Mouse (Mus musculus): Measurements from ENCODE around the gene Fpgs. TPM values are rescaled to one million over a fixed set of nuclear protein-coding genes. Genes with fewer than 3 reads are reported as not detected.

Fpgs gene
- total RNA-seq, 2 experiments from 2014 or later = 3.9 to 4.7 TPM

DNA sequence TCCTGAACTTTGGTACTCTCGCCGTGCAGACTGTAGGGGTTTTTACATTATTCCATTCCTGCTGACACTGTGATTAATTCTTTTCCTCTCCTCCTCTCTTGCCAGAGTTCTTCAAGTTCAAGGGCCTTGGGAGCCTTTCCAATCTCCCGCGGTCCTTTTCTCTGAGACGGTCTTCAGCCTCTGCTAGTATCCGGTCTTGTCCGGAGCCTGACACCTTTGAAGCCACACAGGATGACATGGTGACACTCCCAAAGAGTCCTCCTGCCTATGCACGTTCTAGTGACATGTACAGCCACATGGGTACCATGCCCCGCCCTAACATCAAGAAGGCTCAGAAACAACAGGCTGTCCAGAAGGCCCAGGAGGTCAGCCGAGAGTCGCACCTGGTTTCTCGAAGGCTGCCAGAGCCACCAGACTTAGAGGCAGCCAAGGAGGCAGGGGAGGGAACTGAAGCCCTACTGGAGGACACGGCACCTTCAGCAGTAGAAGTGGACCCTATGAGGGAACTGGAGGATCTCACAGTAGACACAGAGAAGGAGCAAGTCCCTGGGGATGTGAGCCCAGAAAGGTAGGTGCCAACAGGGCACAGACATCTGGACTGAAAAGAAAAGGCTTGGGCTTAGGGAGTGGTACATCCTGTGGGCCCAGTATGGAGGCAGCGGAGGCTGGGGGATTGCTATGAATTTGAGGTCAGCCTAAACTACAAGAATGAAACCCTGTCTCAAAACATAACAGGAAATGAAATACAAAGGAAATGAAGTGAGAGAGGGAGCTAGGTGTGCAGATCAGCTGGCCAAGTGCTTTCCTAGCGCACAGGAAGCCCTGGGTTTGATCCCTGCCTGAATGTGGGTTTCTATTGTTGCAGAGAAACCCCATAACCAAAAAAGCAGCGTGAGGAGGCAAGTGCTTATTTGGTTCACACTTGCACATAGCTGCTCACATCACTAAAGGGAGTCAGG is 21.2 kb upstream of the Fpgs start:
- DNase-seq = no peak

DNA sequence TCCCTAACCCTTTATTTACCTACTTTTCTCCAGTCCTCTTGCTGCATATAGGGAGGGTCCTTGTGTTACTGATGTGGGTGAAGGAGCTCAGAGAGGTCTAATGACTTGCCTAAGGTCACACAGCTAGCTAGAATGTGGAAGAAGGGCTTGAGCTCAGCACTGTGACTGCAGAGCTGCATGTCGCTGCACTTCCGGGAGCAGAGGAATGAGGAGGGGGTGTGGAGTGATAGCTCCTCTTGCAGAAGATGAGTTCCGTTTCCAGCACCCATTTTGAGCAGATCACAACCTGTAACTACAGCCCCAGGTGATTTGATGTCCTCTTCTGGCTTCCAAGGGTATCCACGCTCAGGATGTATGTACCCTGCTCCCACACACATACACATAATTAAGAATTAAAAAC is 20.2 kb upstream of the Fpgs start:
- no peak for DNase-seq

DNA sequence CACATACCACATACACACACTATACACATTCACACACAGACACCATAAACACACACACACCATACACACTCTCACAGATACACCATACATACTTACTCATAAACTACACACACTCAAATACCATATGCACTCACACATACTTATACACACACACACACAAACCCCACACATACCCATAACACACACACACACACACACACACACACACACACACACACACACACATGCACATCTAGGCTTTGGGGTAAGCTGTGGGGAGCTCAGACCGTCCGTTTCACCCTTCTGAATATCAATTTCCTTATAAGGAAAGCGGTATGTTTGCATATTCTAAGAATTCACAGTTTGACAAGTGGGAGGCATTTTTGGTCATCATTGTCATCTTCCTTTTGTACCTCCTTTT is 18.6 kb upstream of the Fpgs start:
- DNase-seq = no peak

DNA sequence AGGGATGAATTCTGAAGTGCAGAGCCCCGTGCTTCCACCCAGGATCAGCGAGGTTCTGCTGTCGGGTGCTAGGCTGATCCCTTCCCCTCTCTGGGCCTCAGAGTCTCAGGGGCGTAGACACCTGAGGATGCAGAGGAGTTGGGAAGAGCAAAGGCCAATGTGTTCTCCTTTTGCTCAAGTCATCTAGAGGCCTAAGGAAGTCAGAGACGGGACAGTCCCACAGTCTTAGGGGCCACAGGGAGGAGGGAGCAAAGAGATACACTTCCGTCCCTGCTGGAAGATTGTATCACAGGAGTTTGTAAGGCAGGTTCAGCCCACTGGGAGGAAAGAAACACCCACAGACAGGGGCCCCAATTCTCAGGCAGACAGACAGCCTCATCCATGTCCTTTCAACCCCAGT is 18.1 kb upstream of the Fpgs start:
- DNase-seq = no peak

DNA sequence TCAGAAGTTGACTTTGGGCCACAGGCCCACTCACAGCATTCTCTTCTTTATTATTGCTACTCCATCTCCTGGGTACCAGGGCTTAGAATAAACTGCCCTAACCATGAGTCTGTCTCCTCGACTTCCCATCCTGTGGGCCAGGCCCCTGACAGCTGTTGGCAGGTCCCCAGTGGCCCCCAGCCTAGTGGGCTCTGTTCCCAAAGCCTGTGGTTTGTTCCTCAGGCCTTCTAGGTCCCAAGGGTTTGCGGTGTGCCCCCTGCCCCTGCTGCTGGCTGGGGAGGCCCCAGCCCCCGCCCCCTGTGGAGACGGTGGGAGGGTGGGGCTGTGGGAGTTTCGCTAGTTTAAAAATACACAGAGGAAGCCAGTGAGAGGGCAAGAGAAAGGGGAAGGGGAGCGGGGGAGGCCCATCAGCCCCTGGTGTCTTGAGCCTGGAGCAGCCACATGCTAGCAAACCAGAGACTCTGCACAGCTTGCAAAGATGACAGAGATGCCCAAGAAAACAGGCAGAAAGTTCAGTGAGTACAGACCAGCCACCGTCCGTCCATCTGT is 16.8 kb upstream of the Fpgs start, which contains the start of gene Sh2d3c:
Gene Sh2d3c, plus strand, starts transcription at position 375 of the 549 bp plus-strand sequence.
- no peak for DNase-seq

DNA sequence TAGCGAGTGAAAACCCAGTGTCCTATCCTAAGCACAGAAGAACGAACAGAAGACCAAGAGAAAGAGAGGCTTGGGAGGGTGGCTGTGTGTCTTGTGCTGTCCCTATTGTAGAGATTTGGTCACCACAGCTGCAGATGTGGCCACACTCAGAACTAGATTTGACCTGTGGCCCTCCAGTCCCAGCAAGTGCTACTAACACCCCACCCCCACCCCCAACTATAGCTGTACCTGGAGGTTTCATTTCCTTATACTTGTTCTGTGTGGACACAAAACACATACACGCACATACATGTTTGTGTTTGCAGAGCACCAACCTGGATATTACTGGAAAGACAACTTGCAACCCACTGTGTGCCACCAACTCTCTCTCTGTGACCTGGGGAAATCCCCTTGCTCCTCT is 16.1 kb upstream of the Fpgs start:
- no peak for DNase-seq

DNA sequence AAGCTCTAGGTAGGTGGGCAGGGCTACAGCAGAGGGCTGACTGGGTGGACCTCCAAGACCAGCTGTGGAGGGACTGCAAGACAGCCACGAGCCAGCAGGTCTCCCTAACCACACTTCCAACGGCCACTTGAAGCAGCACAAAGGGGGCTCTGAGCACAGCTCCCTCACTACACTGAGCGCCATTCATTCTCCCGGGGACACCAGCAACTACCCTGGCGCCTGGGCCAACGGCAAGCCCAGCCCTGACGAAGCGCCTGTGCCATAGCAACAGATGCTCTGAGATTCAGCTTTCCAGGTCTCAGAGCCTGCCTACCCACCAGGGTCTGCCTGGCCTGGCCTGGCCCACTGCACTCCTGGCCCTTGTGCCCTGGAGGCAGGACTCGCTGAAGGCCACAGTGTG is 14.8 kb upstream of the Fpgs start:
- DNase-seq = no peak

DNA sequence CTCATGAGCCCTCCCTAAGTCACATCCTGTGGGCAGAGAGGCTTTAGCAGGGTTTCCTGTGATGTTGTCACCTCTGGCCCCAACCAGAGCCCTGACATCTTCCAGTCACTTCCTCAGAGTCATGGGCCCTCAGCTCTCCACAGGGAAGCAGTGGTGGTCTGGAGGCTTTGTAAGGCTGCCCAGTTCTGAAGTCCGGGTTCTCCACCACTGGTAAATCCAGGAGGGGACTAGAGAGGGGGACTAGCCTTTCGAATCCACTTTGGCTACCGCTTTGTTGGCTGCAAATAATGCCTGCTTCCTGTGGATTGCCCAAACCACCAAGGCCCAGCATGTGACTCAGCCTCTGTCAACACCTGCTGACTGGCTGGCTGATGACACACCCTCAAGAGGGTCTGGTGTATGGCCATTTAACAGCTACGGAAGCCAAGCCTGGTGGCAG is 11.1 kb upstream of the Fpgs start:
- no peak for DNase-seq

DNA sequence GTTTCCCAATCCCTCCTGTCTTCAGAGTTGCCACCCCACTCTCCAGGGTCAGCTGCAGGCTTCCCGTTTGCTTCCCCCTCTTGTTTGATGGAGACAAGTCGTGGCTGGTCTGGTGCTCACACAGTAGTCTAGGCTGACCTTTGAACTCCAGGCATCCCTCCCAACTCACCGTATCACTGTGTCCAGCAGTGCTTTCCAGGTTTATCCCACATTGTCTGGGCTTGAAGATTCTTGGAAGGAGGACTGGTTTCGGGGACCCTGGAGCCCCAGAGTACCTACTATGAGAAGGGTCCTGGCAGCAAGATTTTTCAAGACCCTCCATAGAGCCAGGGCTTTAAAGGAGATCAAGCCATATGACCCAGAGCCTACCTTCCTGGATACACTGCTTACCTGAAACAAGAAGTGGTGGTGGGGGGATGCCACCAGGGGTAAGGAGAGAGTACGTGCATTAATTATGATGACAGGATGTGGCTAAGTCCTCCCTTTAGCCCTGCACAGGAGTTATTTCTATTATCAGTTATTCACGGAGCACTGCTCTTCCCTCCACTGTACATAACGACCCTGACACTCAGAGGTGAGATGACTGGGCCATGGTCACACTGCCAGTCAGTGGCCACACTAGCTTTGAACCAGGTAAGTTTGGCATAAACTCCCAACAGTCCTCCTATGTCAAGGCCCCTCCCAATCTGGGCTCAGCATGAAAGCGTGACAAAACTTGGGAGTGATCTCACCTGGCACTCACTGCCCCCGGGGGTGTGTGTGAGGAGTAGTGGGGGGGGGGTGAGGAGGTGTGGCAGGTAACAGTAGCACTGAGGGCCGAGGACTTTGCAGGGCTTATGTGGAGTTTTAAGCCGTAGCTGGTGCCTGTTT is 10.4 kb upstream of the Fpgs start:
- DNase-seq = no peak

DNA sequence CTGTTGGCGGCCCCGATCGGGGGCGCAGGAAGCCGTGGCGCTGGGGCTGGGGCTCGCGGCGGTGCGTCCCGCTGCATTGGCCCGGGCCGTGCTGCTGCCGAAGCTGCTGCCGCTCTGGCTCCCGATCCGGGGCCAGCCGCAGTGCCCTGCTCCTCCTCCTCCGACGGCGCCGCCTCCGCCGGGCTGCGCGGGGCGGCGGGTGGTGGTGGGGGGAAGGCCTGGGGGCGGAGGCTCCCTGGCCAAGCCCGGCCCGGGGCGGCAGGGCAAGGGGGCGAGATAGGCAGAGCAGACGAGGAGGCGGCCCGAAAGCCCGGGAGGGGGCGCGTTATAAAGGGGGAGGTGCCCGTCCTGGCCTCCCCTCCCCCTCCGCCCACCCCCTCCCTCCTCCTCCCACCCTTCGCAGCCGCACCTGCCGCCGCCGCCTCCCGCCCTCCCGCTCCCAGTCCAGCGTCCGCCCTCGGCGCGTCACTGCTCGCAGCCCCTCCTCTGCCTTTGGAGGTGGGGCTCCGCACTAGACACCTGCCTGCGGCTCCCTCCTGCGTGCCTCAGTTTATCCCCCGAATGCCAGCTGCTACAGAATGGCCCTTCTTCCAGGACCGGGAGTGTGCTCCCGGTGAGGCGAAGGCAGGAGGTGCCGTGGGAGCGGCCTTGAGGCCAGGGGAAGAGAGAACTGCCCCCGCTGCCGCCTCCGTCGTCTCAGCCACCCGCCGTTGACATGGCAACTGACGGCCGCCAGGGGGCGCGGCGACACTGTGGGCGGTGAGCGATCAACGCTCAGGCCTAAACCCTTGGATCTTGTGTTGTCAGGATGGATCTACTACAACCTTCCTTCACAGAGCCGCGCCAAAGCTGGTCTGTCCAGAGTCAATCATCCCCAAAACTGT is 9.2 kb upstream of the Fpgs start, which contains the start of gene Cdk9:
Gene Cdk9, minus strand, starts transcription at position 143 of the 884 bp plus-strand sequence.
- peak; percentile 93 for DNase-seq

DNA sequence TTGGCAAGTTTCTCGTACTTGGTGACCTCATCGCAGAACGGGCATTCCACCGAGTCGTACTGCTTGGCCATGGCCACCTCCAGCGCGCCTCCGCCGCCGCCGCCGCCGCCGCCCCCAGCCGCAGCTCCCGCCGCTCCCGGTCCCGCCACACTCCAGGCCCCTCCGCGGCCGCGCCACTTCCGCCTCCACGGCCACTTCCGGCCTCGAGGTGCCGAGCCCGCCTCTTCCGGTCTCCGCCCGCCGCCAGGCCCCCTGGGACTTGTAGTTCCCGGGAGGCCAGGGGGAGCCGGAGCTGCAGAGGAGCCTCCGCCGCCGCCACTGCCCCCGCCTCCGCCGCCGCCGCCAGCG is 8.6 kb upstream of the Fpgs start:
- peak; percentile 94 for DNase-seq

DNA sequence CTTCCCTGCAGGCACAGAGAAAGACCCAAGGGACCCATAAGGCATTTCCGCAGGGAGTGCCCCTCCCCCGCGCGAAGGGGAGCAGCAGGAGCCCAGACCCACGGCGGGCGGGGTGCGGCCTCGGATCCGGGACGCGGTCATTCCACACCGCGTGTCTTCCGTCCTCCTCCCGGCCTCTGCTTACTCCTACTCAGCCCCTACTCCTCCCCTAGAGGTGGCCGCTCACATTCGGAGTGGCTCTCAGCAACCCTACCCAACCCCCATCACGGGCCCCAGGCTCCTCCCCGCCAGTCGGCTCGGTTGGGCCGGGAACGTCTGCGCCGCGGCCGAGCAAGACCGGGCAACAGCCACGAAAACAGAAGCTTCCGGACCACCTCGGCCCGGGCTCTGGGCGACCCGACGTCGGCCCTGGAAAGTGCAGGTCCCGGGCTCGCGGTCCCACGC is 8.2 kb upstream of the Fpgs start:
- DNase-seq = peak; percentile 76

DNA sequence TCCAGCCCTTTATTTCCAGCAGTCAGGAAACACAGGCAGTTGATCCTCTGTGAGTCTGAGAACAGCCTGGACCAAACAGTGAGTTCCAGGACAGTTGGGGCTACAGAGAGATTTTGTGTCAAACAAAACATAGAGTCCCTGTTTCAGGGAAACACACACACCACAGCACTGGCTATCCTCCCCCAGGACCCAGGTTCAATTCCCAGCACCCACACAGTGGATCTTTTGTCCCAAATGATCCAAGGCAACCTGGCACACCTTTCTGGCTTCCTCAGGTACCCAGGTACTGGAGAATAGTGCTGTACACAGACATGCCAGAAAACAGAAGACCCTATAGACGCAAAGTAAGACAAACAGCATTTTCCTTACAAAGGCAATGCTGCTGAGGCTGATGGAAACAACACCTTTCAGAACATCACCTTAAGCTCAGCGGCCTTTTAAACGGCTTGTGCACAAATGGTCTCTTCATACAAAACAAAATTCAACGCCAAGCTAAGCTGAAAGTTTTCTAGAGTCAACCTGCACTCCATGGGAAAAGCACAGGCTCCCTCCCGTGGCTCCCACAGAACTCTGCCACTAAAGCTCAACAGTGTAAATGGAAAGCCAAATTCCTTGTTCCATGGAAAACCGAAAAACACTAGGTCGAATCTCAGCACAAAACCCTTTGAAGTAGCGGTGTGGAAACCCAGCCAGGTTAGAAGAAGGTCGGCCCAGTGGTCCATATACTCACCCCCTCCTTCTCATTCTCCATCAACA is 7.5 kb upstream of the Fpgs start:
- DNase-seq = no peak

DNA sequence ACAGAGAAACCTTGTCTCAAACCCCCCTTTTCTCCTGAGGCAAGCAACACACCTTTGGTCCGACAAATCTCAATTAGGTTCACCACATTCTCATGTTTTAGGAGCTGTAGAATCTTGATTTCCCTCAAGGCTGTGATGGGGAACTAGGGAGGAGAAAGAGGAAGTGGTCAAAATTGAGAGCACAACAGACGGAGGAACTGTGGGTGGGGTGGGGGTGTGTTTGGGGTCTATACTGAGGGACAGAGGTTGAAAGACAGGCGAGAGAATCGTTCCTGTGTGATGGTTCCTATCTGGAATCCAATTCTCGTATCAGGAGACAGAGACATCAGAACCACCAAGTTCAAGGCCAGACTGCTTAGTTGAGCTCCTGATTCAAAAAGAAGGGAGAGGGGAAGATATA is 6.5 kb upstream of the Fpgs start:
- no peak for DNase-seq

DNA sequence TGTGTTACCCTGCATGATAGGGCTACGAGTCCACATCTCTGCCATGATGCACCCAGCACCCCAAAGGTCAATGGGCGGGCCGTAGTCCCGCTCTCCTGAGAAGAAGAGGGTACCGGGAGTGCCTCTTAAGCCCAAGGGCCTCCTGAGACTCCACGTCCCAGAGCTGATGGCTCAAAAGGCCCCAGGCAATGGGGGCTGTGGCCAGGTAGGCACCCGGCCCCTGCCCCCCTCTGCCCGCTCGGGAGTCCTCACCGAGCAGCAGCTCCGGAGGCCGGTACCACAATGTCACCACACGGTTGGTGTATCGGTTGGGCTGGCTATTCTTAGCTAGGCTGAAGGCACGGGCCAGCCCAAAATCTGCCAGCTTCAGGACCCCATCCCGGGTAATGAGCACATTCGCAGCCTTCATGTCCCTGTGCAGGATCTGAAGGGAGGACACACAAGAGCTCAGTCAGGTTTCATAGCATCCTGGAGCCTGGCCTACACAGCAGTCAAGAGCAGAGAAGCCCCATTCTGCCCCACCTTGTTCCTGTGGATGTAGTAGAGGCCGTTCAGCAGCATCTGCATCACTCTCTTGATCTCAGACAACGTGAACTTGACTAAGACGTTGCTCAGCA is 5.7 kb upstream of the Fpgs start:
- no peak for DNase-seq

DNA sequence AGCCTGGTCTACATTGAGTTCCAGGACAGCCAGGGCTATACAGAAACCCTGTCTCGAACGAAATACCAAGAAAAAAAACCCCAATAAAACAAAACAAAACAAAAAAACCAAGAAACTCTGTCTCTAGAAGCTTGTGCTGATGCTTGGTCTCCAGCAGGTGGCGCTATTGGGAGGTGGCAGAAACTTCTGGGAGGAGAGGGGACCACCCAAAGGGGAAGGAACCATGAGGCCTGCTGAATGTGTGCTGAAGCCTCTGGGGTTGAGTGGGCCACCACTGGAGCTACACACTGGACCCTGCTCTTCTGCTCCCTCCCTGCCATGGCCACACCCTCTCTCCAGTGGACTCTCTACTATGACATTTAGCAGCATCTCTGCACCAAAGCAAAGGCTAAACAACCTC is 4.7 kb upstream of the Fpgs start:
- no peak for DNase-seq

DNA sequence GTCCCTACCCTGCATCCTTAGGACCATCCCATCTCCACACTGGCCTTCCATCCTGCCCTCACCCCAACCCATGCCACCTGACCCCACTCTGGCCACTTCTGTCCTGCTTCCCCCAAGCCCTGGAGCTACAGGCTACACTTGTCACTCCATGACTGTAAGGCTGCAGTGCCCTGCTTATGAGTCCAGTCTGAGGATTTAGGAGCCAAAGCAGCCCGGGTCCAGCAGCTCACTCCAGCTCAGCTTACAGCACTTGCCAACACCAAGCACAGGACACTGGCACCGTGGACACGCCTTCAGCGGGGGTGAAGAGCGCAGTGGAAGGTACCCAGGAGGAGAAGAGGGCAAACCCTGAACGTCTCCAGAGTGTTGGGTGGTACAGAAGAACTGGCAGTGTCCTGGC is 3.0 kb upstream of the Fpgs start:
- no peak for DNase-seq

DNA sequence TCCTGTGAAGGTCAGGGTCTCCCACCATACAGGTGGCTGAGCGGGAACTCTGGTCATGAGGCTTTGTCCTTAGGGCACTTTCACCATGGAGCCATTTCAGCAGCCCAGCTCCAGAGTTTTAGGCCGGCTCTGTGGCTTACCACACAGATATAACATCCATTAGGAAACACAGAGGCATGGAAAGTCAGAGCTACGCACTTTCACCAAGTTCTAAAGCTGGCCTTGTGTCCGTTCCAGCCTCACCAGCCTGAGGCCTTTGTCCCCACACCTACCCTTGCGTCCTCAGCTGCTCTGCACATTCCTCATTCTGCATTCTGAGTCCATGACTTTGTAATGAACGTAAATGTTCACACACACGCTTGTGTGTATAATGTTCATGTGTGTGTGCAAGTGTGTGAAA is 1.1 kb upstream of the Fpgs start:
- no peak for DNase-seq

DNA sequence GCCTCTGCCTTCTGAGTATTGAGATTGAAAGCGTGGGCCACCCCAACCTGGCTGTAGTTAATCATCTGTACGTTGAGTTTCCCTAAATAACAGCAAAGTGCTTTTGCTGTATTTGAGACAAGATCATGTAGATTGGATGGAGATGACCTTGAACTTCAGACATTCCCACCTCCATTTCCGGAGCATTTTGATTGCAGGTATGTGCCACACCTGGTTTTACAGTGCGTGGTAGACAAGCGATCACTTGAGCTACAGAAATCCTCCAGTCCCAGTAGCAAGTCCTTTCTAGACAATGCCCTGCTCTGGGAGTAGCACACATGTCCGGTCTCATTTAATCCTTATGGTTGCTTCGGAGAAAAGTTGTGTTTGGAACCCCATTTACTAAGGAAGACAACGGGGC is 899 bp downstream of the Fpgs start:
- no peak for DNase-seq

DNA sequence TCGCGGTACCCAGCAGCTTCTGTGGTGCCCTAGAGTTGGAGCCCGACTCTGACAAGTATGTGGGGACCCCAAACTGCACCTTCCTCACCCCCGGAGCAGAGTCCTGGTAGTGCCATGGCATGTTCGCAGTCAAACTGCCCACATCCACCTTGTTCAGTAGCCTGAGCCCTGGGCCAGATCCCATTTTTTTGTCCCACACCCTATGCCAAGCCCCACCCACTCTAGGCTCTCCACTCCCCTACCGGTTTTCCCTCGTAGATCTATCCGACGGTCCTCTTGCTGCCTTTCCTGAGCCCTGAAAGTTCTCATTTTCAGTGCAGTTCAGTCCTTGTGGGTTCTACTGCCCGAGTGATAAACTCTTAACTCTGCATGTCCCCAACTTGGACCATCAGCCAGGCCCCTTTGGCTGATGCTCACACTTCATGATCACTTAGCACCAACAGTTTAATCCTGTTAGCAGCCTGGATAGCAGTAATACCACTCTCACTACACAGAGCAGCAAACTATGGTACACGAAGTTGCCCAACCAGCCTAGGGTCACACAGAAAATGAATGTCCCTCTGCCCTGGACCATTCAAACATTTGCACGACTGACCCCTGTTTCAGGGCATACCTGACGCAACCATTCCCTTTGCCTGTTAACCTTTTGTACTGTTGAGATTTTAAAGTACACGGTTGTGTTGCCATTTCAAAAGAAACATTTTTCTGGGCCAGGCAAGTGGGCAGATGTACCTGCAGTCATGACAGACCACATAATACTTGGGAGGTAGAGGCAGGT is 2.8 kb downstream of the Fpgs start:
- no peak for DNase-seq

Measured in gastrocnemius, postnatal 25 days (tissue).